Mouse (Mus musculus) gastrocnemius, adult 18-20 months (tissue): ENCODE results near the gene Accs. TPM values are rescaled to one million over a fixed set of nuclear protein-coding genes. Genes with fewer than 3 reads are reported as not detected.

Experiments
- DNase-seq: peaks from one replicate; pipeline ENCODE4 v3.0.0; 2021; ENCODE audit warnings: low spot score
- total RNA-seq, 2 experiments: library from RNA; stranded (reverse); gene quantifications; 2 replicates each; pipeline ENCODE4 v1.2.3; 2021

Gene Accs
- total RNA-seq, 2 experiments from 2014 or later = 3.2 to 3.4 TPM

DNA sequence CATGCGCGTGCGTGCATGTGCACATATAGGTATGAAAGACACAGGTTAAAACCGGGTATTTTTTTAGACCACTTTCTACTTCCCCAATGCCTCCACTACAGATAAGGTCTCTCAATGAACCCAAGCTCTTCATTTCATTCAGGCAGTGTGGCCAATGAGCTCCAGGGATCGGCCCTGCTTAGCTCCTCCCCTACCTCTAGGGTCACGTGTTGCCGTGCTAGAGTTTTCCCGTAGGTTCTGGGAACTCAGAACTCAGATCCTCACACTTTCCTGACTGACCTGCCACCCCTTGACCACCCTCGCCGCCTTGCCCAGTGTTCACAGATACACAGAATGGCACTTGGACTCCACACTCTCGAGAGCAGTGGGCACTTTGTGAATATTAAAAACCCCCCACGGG is 9.1 kb upstream of the Accs start:
- DNase-seq = no peak

GRCm38 (mm10) chr2:93851303-93851702 is 1.6 kb upstream of the Accs start:
- DNase-seq = no peak

GRCm38 (mm10) chr2:93850317-93850944 is 688 bp upstream of the Accs start:
- no peak for DNase-seq

DNA sequence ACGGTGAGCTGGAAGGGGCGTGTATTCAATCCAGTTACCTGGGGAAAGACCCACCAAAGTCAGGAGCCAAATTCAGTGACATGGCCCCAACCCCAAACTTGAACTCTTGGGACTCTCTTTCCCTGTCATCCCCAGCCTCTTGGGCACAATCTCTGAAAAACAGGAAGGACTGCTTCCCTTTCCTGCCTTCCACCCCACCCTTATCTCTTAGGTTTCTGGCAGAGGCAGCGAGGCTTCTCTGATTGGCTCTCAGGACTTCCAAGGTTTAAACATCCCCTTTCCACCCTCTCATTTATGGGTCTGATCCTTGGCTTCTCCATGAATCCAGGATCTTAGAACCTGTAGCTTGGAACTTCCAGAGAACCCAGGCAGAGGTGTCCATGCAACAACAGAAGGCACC is 8.4 kb downstream of the Accs start:
- DNase-seq = no peak

DNA sequence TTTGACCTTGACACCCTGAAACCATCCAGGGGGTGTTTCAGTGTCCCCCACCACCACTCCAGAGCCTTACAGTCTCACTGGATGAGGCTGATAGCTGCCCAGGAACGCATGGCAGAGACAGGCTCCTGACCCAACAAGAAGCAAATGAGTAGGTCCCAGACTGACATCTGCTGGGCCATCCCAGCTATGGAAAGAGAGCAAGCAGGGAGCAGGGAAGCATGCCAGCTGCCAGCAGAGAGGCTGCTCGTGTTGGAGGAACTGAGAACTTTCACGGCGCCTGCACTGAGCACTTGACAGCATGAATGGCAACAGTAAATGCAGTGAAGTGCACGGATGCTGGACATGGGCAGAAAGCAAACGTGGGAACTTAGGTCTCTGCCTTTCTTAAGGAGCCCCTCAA is 9.6 kb downstream of the Accs start:
- DNase-seq = peak; percentile 10

DNA sequence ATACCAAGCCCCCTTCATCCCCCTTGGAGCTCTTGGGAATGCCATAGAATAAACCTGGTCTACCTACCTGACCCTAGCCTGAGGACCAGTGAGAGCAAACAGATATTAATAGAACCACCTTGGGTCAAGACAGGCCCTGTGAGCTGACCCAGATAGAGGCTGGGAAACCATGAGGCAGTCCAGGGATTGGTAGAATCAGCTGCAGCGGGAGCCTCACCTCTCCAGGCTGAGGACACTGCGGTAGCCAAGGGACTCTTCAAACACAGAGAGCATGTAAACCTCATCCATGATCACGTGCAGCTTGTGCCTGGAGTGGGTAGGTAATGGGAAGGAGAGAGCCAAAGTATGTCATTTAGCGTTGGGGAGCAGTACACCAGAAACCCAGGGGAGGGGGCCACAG is 10.8 kb downstream of the Accs start:
- DNase-seq = peak; percentile 34

- no peak for DNase-seq
Measured at GRCm38 (mm10) chr2:93836232-93836785, 13.4 kb downstream of the Accs start.

- no peak for DNase-seq
Measured at GRCm38 (mm10) chr2:93835596-93835995, 14.1 kb downstream of the Accs start.

GRCm38 (mm10) chr2:93823519-93823918 is 26.2 kb downstream of the Accs start:
- DNase-seq = peak; percentile 87

DNA sequence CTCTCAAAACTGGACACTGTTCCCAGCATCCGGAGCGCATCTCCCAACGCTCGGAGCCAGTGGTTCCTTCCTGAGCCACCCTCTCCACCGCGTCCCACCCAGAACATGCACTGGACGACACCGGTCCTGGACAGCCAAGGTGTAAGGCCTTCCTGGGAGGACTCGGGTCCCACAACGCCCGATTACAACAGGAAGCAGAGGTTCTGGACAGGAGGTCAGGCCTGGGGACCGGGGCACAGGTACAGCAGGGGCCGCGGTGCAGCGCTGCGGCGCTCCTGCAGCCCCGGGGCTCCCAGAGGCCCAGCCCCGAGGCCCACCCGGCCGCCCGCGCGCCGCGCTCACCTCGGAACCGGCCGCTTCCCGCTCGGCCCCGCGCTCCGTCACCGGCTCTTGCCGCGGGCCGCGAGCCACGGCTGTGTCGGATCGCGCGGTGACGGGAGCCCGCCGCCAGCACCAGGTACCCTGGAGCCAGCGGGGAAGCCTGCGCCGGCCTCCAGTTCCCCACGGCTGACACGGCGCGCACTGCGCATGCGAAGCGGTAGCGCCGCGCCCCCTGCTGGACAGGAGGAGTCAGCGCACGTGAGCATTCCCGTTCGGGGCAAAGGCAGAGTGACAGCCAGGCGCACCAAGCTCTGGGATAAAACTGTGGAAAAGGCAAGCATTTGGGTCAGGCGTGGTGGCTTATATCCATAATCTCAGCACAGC is 27.5 kb downstream of the Accs start, which contains the start of gene Ext2:
Gene Ext2 (minus strand): TSS at position 524 of the 705 bp plus-strand sequence.
- peak; percentile 91 for DNase-seq

DNA sequence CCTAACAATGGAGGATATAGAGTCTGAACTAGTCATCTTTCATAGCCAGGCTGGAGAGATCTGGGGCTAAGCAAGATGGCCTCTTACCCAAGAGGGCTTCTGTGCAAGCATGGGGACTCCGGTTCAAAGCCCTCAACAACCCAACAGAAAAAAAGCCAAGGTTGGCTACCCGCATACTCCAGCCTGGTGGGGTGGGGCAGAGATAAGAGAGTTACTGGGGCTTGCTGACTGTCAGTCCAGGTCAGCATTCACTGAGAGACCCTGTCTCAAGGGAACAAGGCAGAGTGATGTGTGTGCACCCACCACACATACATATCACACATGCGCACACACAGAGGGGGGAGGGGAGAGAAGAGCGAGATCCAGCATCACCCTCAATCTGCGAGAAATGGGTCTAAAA is 32.0 kb downstream of the Accs start:
- no peak for DNase-seq

DNA sequence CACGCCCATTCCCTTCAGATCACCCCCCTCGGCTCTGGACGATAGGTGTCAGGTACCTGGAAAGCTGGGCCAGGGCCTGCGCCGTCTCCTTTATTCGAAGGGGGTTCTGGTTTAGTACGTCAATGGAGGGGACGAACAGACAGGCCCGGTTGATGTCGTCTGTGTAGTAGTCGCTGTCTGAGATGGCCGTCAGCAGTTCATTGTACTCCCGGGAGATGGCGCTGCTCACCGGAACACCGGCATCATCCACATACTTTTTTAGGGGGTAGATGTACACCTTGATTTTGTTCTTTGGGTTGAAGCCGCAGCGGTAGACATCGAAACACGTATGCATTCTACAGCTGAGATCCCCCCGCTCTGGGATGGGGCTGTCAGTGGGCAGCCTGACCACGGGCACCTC is 36.4 kb downstream of the Accs start:
- DNase-seq = no peak

DNA sequence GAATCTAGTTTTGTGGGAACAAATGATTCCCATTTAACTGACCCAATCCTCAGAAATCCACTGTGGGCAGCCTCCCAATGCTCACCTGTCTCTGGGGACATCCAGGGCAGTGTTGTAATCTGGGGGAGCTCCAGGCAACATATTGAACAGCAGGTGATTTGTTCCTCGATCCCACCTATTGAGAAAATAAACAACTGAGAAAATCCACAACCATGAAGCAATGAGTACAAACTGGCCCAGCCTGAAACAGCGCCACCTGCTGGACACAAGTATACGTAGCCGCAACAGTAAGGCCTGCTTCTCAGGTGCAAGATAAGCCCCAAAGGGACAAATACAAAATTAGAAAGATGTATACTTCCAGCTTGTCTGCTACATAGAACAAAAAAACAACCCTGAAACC is 37.9 kb downstream of the Accs start:
- DNase-seq = peak; percentile 59

DNA sequence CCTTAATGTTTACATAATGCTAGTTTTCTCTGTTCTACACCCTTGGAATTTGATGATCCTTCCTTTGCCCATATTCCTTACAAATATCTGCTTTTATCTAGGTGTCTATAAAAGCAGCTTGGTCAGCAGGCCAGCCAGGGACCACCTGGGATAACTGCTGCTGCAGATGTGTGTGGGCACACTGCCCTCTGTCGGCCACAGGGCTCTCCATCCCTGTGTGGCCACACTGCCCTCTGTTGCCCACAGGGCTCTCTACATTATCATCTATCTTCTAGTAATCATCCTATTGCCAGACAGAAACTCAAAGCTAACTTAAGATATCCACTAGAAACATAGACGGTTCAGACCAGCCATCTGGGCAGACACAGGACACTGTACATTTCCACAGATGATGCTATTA is 39.8 kb downstream of the Accs start:
- DNase-seq = peak; percentile 56

GRCm38 (mm10) chr2:93808071-93808470 is 41.7 kb downstream of the Accs start:
- DNase-seq = no peak

DNA sequence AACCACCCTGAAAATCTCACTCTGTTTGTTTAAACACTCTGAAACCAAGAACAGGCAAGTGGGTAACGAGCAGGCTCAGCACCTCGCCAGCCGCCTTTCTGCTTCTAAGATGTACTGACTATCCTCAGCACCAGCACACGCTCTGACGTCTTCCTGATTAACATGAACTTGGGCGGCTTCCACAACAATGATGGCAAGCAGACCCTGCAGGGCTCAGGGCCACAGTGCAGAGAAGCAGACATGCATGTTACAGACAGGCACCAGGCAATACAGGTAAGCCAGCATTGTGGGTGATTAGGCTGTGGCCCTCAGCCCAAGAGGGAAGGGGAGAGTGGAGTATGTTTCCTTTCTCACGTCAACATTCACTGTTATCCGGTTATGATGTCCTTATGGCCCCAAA is 42.3 kb downstream of the Accs start:
- DNase-seq = no peak

DNA sequence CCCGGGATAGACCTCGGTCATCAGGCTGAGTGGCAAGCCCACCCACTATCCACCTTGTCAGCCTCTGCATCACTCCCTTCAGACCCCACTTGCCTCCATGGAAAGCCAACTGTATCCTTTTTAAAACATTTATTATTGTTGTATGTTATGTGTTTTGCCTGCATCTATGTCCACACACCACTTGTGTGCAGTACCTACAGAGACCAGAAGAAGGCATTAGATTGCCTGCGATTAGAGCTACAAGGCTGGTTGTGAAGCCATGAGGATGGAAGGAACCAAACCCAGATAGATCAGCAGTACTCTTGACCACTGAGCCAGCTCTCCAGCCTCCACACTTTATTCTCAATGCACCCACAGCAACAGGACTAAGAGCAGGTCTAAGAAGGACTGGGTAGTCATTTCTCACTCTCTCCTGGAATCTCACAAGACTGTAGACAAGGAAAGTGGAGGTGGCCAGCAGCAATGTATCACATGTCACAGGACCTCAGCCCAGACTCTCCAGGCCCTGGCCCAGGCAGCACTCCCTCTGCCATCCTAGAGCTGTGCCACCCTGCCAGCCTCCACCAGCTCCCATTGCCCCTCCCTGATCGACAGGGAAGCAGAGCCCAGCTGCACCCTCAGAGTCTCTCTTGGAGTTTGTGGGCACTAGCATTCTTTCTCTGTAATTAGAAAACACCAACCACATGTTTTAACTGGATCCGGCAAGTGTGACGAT is 43.1 kb downstream of the Accs start:
- DNase-seq = peak; percentile 76

- DNase-seq = no peak
Measured at GRCm38 (mm10) chr2:93805523-93805922, 44.2 kb downstream of the Accs start.

- no peak for DNase-seq
Measured at GRCm38 (mm10) chr2:93805066-93805465, 44.7 kb downstream of the Accs start.

DNA sequence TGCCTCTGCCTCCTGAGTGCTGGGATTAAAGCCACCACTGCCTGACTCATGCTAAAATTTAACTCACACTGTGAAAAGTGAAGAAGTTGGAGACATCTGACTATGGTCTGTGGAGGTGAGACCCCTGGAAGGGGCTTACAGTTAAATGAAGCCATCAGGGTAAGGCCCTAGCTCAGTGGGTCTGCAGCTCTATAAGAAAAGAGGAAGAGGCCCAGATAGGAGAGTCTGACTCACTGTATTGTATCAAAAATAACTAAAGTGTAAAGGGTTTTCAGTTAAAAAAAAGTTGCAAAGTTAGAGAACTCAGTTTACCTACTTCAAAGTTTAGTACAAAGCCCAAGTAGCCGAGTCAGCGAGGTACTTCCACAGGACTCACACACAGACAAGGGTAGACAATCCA is 46.8 kb downstream of the Accs start:
- DNase-seq = no peak

DNA sequence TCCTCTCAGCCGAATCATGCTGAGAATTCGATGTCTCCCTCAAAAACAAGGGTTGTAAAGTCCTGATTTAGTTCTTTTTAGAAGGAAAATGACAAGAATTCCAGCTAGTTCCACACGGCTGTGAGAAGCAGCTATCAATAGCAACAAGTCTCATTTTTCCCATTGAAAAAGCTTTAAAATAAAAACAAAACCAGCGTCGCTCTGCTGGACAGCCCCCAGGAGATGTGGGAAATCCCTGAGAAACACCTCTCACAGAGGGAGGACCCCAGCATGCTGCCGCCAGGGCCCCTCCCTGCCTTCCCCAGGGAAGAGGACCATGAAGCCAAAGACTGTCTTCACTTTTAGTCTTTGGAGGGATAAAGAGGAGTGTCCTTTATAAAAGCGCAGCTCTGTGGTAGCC is 48.6 kb downstream of the Accs start:
- no peak for DNase-seq

DNA sequence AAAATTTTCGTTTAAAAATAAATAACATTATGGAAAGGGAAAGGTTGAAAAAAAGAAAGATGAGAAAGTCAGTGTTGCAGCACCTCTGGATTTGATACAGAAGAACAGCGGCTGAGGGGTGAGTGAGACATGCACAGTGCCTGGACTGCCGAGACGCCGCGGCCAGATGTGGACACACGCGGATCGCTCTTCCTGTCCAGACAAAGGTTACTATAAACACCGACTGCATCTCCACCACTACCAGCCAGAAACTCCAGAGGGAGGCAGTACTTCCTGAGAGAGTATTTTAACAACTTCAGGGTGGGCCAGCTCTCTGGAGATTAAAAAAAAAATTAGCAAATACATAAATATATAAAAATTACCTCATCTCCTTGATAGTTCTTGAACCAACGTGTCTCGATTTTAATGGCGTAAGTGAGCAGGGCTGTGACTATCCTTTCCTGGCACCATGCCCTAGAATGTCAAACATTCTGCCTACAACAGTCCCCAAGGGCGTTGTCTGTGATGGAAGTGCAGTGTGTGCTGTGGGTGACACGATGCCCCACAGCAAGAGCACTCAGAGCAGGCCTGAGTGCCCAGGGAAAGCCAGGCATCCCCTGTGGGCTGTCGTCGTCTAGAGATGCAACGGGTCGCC is 52.5 kb downstream of the Accs start:
- no peak for DNase-seq
